Mouse (Mus musculus) liver, adult 2 months (tissue): ENCODE measurements around the gene 1810030O07Rik.

Source experiments
- CTCF ChIP-seq: fragments of 200-500 bp; IDR thresholded peaks from 2 replicates; pipeline ENCODE4 v1.5.1; 2011; ENCODE audit warnings: low read depth, low read length, control low read depth
- POLR2A ChIP-seq: fragments of 200-500 bp; IDR thresholded peaks from 2 replicates; pipeline ENCODE4 v1.6.1; 2011; ENCODE audit warnings: low read length, control low read depth; ENCODE audit not compliant: insufficient read depth; ENCODE audit errors: extremely low read depth

DNA sequence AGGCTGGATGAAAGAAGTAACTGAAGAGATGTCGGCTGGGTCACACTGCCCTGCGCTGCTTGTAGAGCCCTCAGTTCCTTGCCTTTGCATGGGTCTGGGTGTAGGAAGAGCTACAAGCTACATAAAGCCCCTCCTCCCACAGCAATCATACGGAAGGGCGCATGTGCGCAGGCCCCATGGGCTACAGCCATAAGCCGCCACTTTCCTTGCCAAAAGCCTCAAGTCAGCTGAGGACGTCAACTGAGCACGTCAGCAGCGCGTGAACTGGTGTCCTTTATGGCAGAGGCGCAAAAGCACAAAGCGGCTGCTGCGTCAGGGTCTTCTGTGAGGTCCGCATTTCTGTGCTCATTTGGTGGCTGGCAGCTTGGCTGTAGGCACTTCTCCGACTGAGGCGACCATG is 21.6 kb downstream of the 1810030O07Rik start:
- TF ChIP-seq CTCF (no peak), POLR2A (no peak)
